Mouse (Mus musculus): ENCODE data around the gene Nup107.
"Not testable (repeated sequence)": the region's sequence is repeated elsewhere in the genome, so short reads cannot be mapped to it uniquely, and the experiment has no call there.

Gene Nup107

DNA sequence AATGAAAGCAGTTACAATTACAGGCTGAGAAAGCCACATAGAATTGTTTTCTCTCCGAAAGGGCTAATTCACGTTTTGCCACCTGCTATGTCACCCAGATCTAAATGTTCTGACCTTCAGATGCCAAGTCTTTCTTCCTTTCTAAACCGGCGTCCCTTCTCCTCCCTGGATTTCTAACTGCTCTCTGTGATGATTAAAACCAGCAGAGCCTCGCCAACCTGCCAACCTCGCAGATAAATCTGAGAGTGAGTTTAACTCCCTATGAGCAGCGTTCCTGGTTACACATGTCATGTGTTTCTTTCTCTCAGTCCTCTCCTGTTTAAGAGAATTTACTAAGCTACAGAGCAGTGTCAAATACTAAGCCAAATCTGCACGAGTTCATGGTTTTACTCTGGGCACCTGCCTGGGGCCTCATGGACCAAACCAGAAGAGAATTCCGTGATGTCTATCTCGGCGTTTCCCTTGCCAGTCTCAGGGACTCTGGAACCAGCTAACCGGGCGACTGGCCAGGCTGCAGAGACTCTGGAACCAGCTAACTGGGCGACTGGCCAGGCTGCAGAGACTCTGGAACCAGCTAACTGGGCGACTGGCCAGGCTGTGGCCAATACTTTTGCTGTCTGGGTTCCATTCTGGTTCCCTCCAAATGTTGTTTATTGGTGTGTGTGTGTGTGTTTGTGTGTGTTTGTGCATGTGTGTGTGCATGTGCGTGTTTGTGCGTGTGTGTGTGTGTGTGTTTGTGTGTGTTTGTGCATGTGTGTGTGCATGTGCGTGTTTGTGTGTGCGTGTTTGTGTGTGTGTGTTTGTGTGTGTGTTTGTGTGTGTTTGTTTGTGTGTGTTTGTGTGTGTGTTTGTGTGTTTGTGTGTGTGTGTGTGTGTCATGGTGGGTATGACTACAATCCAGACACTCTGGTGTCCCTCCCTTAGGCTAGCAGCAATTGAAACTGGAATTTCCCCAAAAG is 74.1 kb downstream of the Nup107 start:
- no peak for DNase-seq (ENCODE audit: low read depth, low spot score)

DNA sequence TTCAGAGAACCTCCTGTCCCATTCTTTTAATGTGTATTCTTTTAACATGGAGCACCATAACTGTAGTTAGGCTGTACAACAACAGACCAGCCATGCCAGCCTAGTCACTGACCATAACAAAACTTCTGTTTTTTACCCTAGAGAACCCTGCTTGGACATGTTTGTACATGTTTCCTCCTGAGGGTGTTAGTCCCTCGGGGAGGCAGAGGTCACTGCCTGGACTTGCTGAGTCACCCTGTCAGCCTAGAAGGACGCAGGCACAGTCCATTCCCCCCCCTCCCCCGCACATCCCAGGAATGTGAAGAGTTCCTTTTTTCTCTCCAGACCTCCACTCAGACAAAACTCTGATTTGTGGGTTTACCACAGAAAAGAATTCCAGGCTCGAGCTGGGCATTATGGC is 74.9 kb downstream of the Nup107 start:
- no peak for DNase-seq (ENCODE audit: low read depth, low spot score)

DNA sequence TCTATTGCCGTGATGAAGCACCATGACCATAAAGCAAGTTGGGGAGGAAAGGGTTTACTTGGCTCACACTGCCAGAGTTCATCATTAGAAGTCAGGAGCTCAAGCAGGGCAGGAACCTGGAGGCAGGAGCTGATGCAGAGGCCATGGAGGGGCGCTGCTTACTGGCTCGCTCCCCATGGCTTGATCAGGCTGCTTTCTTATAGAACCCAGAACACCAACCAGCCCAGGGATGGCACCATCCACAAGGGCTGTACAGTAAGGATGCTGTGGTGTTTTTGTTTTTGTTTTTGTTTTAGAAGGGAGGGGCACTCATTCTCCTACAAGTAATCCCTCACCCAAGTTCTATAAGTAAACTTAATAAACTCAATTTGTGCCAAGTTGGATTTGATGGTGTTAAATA is 75.8 kb downstream of the Nup107 start:
- DNase-seq (ENCODE audit: low read depth, low spot score), result no peak

DNA sequence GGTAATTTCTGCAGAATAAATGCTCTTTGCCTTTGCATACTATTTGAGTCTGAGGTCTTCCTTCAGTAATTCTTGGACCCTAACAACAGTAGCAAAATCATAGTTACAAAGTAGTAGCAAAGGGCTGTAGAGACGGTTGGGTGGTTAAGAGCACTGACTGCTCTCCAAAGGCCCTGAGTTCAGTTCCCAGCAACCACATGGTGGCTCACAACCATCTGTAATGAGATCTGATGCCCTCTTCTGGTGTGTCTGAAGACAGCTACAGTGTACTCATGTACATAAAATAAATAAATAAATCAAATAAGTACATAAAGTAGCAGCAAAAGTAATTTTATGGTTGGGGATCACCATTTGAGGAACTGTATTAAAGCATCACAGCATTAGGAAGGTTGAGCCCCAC is 76.9 kb downstream of the Nup107 start:
- DNase-seq (ENCODE audit: low read depth, low spot score), result not testable (repeated sequence)

DNA sequence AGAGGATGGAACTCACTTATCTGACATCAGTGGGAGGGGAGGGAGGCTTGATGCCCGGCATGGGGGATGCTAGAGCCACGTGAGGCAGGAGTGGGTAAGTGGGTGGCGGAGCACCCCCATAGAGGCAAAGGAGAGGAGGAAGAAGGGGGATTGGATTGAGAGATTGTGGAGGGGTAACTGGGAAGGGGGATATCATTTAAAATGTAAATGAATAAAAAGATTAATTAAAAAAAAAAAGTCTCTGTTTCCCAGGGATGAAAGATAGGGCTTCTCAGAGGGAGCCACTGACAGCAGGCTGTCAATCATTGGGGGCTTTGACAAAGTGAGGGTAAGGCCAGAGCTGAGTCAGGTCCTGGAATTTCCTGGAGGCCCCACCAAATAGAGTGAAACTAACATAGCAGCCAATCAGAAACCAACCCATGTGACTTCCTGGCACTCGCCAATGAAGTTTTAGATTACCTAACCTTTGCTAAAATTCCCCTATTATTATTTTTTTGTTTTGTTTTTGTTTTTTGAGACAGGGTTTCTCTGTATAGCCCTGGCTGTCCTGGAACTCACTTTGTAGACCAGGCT is 77.5 kb downstream of the Nup107 start:
- DNase-seq (ENCODE audit: low read depth, low spot score), result no peak

DNA sequence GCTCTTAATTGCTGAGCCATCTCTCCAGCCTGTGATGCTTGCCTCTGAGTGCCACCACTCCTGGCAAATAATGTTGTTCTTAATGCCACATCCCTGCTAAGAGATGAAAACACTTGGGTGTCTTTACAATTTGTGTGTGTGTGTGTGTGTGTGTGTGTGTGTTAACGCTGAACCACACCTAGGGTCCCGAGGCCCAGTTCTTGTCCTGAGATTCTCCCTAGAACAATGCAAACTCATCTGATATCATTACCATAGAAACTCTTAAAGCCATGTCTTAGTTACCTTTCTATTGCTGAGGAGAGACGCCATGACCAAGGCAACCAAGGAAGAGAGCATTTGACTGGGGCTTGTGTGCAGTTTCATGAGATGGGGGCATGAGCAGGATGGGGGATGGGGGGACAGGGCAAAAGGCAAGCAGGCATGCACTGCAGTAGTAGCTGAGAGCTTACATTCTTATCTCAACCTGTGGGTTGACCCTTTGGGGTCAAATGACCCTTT is 78.4 kb downstream of the Nup107 start:
- DNase-seq (ENCODE audit: low read depth, low spot score), result no peak

DNA sequence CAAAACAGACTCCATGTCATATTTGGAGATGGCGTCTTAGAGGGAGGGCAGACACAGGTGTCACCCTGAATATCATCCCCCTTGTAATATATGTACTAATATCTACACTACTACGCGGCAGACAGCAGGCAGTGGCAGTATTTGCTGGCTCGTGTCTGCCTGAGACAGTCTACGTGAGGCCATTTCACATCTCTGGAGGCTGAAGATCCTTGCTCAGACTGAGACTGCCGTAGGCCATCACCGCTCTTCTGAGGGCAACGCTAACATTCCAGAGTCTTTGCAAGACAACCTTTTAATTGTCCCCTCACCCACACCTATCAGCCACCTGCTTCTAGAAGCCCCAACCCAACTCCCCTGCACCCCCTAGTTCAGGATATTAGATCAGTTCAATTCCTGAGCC is 79.0 kb downstream of the Nup107 start:
- no peak for DNase-seq (ENCODE audit: low read depth, low spot score)

DNA sequence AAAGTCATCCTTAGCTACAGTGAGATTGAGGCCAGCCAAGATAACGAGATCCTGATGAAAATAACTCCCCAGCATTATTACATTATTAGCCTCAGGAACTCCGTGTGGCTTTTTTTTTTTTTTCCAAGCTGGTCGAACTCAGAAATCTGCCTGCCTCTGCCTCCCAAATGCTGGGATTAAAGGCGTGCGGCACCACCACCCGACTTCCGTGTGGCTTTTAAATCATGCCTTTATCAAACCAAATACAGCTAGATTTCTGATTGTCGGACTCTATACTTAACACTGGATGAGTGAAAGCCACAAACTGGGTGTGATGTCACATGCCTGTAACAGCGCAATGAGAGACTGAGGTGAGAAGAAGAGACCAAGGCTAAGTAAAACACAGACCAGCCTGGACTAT is 79.6 kb downstream of the Nup107 start:
- no peak for DNase-seq (ENCODE audit: low read depth, low spot score)

DNA sequence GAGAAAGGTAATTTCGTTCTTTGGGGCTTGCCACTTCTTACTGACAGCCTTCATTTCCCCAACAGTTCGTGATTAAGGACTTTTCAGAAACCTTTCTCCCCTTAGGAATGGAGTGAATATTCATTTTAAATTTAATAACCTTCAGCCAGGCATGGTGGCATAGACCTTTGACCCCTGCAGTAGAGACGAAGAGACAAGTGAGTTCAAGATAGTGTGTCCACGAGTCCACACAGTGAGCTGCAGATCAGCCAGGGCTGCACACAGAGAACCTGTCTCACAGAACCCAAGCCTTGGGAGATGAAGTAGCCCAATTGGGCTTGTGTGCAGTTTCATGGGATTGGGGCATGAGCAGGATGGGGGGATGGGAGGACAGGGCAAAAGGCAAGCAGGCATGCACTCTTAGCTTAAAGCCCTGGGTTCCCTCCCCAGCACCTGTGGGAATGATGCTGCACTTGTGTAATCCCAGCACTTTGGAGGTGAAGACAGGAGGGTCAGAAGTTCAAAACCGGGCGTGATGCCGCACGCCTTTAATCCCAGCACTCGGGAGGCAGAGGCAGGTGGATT is 80.2 kb downstream of the Nup107 start:
- DNase-seq (ENCODE audit: low read depth, low spot score), result no peak

DNA sequence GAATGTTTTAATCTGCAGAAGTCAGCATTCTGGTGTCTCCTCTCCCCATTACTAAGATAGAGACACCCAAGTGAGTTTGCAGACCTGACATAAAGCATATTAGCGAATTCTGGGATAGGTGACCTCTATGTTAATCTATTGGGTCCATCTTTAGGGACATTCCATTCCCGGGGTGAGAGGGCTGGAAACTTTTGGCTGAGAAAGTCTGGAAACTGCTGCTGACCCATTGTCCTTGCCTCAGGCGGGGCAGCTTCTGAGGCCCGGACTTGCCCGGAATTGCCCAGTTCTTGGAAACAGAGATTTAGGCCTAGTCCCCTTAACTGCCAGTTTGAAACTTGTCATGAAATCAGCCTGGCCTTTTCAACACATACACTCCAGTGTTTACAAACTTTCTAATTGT is 81.1 kb downstream of the Nup107 start:
- DNase-seq (ENCODE audit: low read depth, low spot score), result no peak

DNA sequence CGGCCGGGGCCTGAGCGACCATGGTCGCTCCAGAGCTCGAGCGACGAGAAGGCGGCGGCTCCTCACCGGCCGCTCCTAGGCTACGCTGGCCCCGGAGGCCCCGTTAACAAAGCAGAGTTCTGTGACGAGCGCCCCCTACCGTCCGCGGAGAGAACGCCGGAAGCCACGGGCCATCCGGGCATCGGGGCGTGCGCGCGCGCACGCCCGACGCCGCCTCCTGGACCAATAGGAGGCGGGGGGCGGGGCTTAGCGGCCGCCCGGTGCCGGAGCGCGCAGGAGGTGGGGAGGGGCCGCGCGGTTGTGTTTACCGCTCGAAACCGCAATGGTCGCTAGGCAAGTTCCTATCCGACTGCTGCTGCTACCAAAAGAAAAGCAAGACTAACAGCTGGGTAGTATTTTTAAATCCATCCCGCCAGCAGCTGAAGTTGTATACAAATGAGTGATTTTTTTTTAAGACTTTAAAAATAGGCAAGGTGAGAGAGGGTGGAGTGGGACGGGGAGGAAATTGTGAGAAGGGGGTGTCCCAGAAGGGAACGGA is 81.8 kb downstream of the Nup107 start, which contains the start of gene Mdm2:
Mdm2 (minus strand) TSS at position 155 of the 538 bp plus-strand sequence.
- peak; percentile 68 for DNase-seq (ENCODE audit: low read depth, low spot score)

DNA sequence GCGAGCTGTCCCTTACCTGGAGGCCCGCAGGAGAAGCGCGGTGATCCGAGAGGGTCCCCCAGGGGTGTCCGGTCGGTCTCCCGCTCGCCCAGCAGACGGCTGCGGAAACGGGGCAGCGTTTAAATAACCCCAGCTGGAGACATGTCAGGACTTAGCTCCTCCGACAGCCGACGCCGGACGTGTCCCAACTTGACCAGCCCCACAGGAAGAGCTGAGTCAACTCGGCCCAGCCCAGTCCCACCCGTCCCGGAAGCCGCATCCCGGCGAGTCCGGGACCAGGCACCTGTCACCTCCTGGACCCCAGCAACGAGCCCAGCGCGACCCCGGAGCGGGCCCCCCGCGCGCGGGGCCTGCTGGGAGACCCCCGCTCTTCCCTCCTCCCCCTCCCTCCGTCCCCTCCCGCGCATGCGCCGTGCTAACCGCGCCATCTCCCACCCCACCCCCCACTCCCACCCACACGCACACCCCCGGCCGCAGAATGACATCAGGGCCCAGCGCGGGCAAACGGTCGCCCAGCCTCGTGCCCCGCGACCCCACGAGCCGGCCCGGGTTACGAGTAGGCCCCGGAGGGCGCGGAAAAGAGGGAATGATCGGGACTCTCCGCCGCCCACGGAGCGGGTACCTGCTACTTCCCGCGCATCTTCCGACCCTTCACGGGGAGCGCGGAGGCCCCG is 82.4 kb downstream of the Nup107 start:
- DNase-seq (ENCODE audit: low read depth, low spot score), result no peak

DNA sequence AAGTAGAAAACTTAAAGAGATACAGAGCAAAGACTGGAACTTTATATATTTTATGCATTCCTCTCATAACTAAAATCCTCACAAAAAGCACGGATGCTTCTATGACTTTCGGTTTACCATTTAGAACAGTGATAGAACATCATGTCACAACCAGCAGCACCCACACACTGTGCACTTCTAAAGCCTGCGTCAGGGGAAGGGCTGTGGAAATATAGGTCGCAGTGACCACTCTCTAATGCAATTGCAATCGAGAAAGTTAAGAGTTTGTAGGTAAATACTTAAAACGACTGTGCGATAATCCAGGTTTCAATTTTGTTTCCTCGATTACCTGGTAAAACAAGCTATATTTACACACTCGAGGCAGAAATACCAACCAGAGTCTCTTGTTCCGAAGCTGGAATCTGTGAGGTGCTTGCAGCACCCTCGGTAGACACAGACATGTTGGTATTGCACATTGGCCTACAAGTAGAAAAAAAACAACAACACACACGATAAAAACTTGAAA is 83.1 kb downstream of the Nup107 start:
- DNase-seq (ENCODE audit: low read depth, low spot score), result no peak

DNA sequence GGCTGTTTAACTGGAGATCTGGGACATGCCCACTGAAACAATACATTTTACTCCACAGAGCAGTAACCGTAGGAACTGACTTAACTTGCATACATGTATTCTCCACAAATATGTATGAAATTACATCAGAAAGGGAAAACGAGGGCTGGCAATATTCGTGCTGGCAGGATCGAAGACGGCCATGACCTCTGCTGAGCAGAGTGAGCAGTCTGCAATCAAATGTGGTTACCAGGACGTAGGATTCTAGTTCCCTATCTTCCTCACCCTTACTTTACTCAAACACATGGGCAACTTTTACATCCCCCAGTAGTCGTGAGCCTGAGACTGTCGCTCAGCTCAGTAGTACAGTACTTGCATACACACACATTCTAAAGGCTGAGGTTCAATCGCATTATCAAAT is 83.6 kb downstream of the Nup107 start:
- no peak for DNase-seq (ENCODE audit: low read depth, low spot score)

DNA sequence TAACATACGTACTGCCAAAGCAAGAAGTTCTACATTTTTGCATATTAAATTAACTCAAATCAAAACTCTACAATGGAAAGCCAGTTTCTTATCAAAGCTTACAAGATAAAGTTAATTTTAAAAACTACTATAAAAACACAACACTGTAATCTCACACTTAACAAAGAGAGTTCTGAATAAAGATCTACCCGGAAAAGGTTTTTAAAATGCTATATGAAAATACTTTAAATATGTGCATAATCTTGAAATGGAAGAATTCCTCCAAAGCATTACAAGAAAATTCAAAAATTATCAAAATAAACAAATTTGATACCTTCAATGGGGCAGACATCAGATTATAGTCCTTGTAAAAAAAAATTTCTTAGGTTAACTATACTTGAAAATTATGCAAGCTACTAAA is 84.1 kb downstream of the Nup107 start:
- no peak for DNase-seq (ENCODE audit: low read depth, low spot score)

DNA sequence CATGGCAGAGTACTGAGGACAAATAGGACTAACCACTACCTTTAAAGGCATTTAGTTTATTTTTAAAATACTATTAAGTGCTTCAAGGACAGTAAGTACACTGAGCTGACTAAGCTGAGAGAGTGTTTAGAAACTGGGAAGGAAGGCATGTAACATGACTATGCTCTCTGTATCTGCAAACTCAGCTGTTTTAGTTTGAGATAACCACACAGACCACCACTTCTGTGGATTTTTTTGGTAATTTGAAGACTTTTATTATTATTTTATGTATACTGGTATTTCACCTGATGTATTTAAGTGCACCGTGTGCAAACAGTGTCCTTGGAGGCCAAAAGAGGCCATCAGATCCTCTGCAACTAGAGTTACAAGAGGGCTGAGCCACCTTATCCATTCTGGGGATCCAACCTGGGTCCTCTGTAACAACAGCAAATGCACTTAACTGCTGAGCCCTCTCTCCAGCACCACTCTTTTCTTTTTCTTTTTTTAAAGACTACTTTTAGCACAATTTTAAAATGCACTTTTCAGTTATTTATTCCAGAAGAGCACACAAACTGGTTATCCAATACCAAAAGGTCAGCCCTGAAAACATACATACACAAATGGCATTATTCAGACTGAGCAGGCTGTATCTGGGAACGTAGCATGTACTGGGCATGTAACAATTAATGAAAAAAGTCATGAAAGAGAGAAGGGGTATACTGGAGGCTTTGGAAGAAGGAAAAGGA is 85.2 kb downstream of the Nup107 start:
- DNase-seq (ENCODE audit: low read depth, low spot score), result no peak

DNA sequence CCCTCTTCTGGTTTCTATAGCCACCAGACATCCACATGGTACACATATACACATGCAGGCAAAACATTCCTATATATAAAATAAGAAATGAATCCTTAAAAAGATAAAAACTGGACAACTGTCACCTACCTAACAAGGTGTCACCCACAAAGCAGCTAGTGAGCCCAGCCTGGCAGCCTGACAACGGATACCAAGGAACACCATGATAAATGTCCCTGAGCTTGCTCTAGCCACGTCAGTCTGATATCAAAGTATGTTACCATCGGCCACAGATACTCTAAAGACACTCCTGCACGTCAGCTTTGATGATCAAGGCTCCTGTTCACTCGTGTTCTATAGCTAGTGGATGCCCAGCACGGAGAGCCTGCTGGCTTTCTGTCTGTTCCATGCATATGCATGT is 86.1 kb downstream of the Nup107 start:
- DNase-seq (ENCODE audit: low read depth, low spot score), result no peak

DNA sequence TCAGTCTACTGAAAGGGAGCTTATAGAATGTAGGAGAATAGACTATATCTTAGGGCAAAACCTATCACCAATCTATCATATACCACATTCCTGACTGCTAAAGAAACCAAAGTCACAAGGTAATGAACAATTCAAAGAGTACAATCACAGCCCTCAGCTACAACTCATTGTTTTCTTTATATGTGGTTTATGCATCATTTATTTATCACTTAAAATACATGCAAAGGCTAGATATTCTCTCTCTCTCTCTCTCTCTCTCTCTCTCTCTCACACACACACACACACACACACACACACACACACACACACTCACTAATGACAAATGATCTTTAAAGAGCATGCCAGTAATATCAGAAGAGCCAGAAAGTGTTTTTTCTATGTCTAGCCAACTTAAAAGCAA is 86.7 kb downstream of the Nup107 start:
- DNase-seq (ENCODE audit: low read depth, low spot score), result no peak

DNA sequence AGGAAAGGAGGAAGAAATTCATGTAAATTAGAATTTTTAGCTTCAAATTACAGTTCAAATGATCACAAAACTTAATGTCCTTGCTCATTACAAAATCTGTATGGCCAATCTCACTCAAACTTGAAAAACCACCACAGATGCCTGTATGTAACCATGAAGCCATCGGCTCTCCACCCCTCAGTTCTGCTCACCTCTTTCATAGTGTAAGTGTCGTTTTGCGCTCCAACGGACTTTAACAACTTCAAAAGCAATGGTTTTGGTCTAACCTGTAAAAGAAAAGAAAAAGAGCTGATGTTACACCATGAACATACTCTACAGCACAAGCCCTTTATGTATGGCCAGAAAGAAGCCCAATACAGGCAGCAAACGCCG is 87.6 kb downstream of the Nup107 start:
- no peak for DNase-seq (ENCODE audit: low read depth, low spot score)

DNA sequence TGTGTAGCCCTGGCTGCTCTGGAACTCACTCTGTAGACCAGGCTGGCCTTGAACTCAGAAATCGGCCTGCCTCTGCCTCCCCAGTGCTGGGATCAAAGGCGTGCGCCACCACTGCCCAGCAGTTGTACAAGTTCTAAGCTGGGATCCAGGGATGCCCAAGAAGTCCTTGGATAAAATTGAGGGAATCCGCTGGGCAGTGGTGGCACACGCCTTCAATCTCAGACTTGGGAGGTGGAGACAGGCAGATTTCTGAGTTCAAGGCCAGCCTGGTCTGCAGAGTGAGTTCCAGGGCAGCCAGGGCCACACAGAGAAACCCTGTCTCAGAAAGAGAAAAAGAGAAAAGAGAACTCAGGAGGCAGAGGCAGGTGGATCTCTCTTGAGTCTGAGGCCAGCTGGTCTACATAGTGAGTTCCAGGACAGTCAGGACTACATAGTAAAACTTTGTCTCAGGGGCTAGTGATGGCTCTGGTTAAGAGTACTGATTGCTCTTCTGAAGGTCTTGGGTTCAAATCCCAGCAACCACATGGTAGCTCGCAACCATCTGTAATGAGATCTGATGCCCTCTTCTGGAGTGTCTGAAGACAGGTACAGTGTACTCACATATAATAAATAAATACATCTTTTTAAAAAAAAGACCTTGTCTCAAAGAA is 88.1 kb downstream of the Nup107 start:
- not testable (repeated sequence) for DNase-seq (ENCODE audit: low read depth, low spot score)
